Comparison of ENCODE assay signal across 7 mouse cellular contexts in genomic region chrX:139762546-139762945, GRCm38 (mm10). TPM values are rescaled to one million over a fixed set of nuclear protein-coding genes. Genes with fewer than 3 reads are reported as not detected.
DNase-seq lines count a peak whose midpoint lies in the region; ATAC-seq and TF ChIP-seq lines count a peak whose summit lies in the region.

No protein-coding gene starts in this region.

- no peak for ATAC-seq in hindbrain, embryonic 11.5 days (ENCODE audit: low FRiP score)
- no peak for ATAC-seq in hindbrain, embryonic 12.5 days (ENCODE audit: low FRiP score)
- no peak for ATAC-seq in erythroid progenitor cell, adult 5-6 weeks (replicated peaks; ENCODE audit: low FRiP score, poor library complexity, severe bottlenecking)

- no peak for TF ChIP-seq POLR2A in cortical plate, adult 2 months (IDR thresholded peaks at IDR 0.05; ENCODE audit: extremely low read depth, insufficient read depth, low read length)

- no peak overlapping the region for H3K27ac ChIP-seq in hindbrain, embryonic 11.5 days (ENCODE audit: low read depth, low read length)
- H3K27ac ChIP-seq in hindbrain, embryonic 12.5 days: no peak overlapping the region
- no peak overlapping the region for H3K27ac ChIP-seq in cortical plate, adult 2 months (ENCODE audit: insufficient read depth, low read length)

- no peak overlapping the region for H3K9ac ChIP-seq in hindbrain, embryonic 11.5 days (ENCODE audit: low read depth, low read length)
- H3K9ac ChIP-seq in hindbrain, embryonic 12.5 days: no peak overlapping the region

- no peak overlapping the region for H3K4me3 ChIP-seq in hindbrain, embryonic 11.5 days (ENCODE audit: low read depth, low read length)
- no peak overlapping the region for H3K4me3 ChIP-seq in hindbrain, embryonic 12.5 days
- no peak overlapping the region for H3K4me3 ChIP-seq in cortical plate, adult 2 months (ENCODE audit: insufficient read depth, low read length)

- 88% methylated on average over 2 of the region's 2 CpGs for WGBS in hindbrain, embryonic 11.5 days
- WGBS in hindbrain, embryonic 12.5 days: 85% methylated on average over 2 of the region's 2 CpGs

- no peaks in the 10 kb centered on the region for H3K4me1 ChIP-seq in hindbrain, embryonic 11.5 days (replicated peaks; ENCODE audit: control insufficient read depth, insufficient read depth, low read length)
- H3K4me1 ChIP-seq in hindbrain, embryonic 12.5 days: no peaks in the 10 kb centered on the region
- no peaks in the 10 kb centered on the region for H3K4me1 ChIP-seq in cortical plate, adult 2 months (ENCODE audit: control insufficient read depth, insufficient read depth, low read length)

- H3K4me2 ChIP-seq in hindbrain, embryonic 11.5 days (replicated peaks; ENCODE audit: low read depth, low read length): no peak overlapping the region
- no peak overlapping the region for H3K4me2 ChIP-seq in hindbrain, embryonic 12.5 days (replicated peaks)

- no peaks in the 10 kb centered on the region for H3K27me3 ChIP-seq in hindbrain, embryonic 11.5 days (ENCODE audit: control insufficient read depth, insufficient read depth, low read length)
- H3K27me3 ChIP-seq in hindbrain, embryonic 12.5 days: no peaks in the 10 kb centered on the region

- H3K36me3 ChIP-seq in hindbrain, embryonic 11.5 days (ENCODE audit: control insufficient read depth, insufficient read depth, low read length): no peaks in the 10 kb centered on the region
- no peaks in the 10 kb centered on the region for H3K36me3 ChIP-seq in hindbrain, embryonic 12.5 days

- TF ChIP-seq CTCF in cortical plate, adult 2 months (IDR thresholded peaks at IDR 0.05; ENCODE audit: extremely low read depth, insufficient read depth, low read length): peak; percentile 36; the same call in 1 of the 2 replicates

- no peaks in the 10 kb centered on the region for H3K9me3 ChIP-seq in hindbrain, embryonic 11.5 days (ENCODE audit: control insufficient read depth, low read length)
- no peaks in the 10 kb centered on the region for H3K9me3 ChIP-seq in hindbrain, embryonic 12.5 days (replicated peaks)

- DNase-seq in hindbrain, embryonic 11.5 days (ENCODE audit: low spot score): peak; percentile 40
- peak; percentile 47 for DNase-seq in testis, postnatal 10 days (ENCODE audit: low spot score)
- no peak for DNase-seq in testis, postnatal 14 days (ENCODE audit: low spot score)
- peak; percentile 45 for DNase-seq in right cerebral cortex, postnatal 14 days

RNA-seq across cellular contexts. Expression of gene Ripply1, which starts 19.6 kb away (rescaled TPM):
- not detected in 2 replicates for polyA plus RNA-seq in hindbrain, embryonic 11.5 days (2014; fragmentation: Nextera tagmentation; extraction: Ambion mirVana)
- polyA plus RNA-seq in hindbrain, embryonic 12.5 days (2016; fragmentation: Nextera tagmentation; extraction: Ambion mirVana): not detected in 2 replicates
- not detected in 2 replicates for polyA plus RNA-seq in cortical plate, adult 2 months (2012; rRNA removed)
- 1.3 TPM in 1 of 2 replicates, not detected in the other for total RNA-seq in erythroid progenitor cell, adult 5-6 weeks (2015; ENCODE audit: low replicate concordance)
- total RNA-seq in erythroid progenitor cell, adult 5-6 weeks (2017; ENCODE audit: low replicate concordance): not detected in 2 replicates

RNA-seq across cellular contexts. Expression of gene Cldn2, which starts 38.1 kb away (rescaled TPM):
- polyA plus RNA-seq in hindbrain, embryonic 11.5 days (2014; fragmentation: Nextera tagmentation; extraction: Ambion mirVana): 0.40 and 0.77 TPM in 2 replicates
- 0.53 and 0.68 TPM in 2 replicates for polyA plus RNA-seq in hindbrain, embryonic 12.5 days (2016; fragmentation: Nextera tagmentation; extraction: Ambion mirVana)
- polyA plus RNA-seq in cortical plate, adult 2 months (2012; rRNA removed): 0.06 and 0.21 TPM in 2 replicates
- total RNA-seq in erythroid progenitor cell, adult 5-6 weeks (2015; ENCODE audit: low replicate concordance): not detected in 2 replicates
- total RNA-seq in erythroid progenitor cell, adult 5-6 weeks (2017; ENCODE audit: low replicate concordance): not detected in 2 replicates

RNA-seq across cellular contexts. Expression of gene Gm15013, which starts 48.3 kb away (rescaled TPM):
- polyA plus RNA-seq in hindbrain, embryonic 11.5 days (2014; fragmentation: Nextera tagmentation; extraction: Ambion mirVana): 0.28 TPM in 1 of 2 replicates, not detected in the other
- 0.27 and 0.39 TPM in 2 replicates for polyA plus RNA-seq in hindbrain, embryonic 12.5 days (2016; fragmentation: Nextera tagmentation; extraction: Ambion mirVana)
- polyA plus RNA-seq in cortical plate, adult 2 months (2012; rRNA removed): not detected in 2 replicates
- not detected in 2 replicates for total RNA-seq in erythroid progenitor cell, adult 5-6 weeks (2015; ENCODE audit: low replicate concordance)
- not detected in 2 replicates for total RNA-seq in erythroid progenitor cell, adult 5-6 weeks (2017; ENCODE audit: low replicate concordance)
